Mouse (Mus musculus) forebrain, embryonic 10.5 days (tissue): ENCODE data around the gene 1700003F12Rik. TPM values are rescaled to one million over a fixed set of nuclear protein-coding genes. Genes with fewer than 3 reads are reported as not detected.

Experiments used
- DNase-seq: peaks from one replicate; pipeline ENCODE4 v3.0.0-alpha.2; 2017; ENCODE audit warnings: low spot score; ENCODE audit errors: extremely low spot score
- H3K27ac ChIP-seq: fragments of 300-500 bp; sonication (generic); 2 replicates; pipeline ENCODE4 v1.5.1; 2016; ENCODE audit warnings: mild to moderate bottlenecking
- H3K27me3 ChIP-seq: fragments of 300-500 bp; sonication (generic); 2 replicates; pipeline ENCODE4 v1.6.1; 2016; ENCODE audit warnings: mild to moderate bottlenecking; ENCODE audit not compliant: poor library complexity, severe bottlenecking
- H3K36me3 ChIP-seq: fragments of 300-500 bp; sonication (generic); replicated peaks from 2 replicates; pipeline ENCODE4 v1.6.1; 2016; ENCODE audit warnings: mild to moderate bottlenecking, moderate library complexity
- H3K4me1 ChIP-seq: fragments of 300-500 bp; sonication (generic); 2 replicates; pipeline ENCODE4 v1.6.1; 2016
- H3K4me3 ChIP-seq: fragments of 300-500 bp; sonication (generic); 2 replicates; pipeline ENCODE4 v1.5.1; 2016; ENCODE audit warnings: mild to moderate bottlenecking, moderate library complexity
- H3K9me3 ChIP-seq: fragments of 300-500 bp; sonication (generic); 2 replicates; pipeline ENCODE4 v1.6.1; 2016; ENCODE audit warnings: mild to moderate bottlenecking, moderate library complexity
- WGBS: fragments of 180-500 bp; shearing (Covaris S2); methylation state at CpG from one replicate; pipeline ENCODE4 v1.1.7; 2016; 5-methylcytosine and 5-hydroxymethylcytosine counted together
- polyA plus RNA-seq: library from polyadenylated mRNA; unstranded; fragments of >200 nt; fragmentation: Nextera tagmentation; extraction: Ambion mirVana; gene quantifications from 2 replicates; pipeline ENCODE4 v1.2.1, GENCODE M21; 2016

The 1700003F12Rik gene
- polyA plus RNA-seq = 4.2 and 4.7 TPM in 2 replicates

- H3K4me3 ChIP-seq = no peak within 1 kb of the TSS
- H3K27me3 ChIP-seq = peaks cover 35% of the 10 kb centered on the region
- no peak for DNase-seq
- 93% methylated on average over 10 of the region's 10 CpGs for WGBS
- H3K27ac ChIP-seq = no peak within 1 kb of the TSS
- H3K36me3 ChIP-seq = 0 out of 2 replicates have a peak, but pooled peaks cover 3% of the 10 kb centered on the region
- peaks cover 22% of the 10 kb centered on the region for H3K4me1 ChIP-seq
- H3K9me3 ChIP-seq = no peaks in the 10 kb centered on the region
Measured at GRCm38 (mm10) chr2:154546711-154547110, at the start of gene 1700003F12Rik. 1700003F12Rik (plus strand) TSS chr2:154547085.

GRCm38 (mm10) chr2:154498571-154498970, 48.3 kb upstream of the 1700003F12Rik start:
- WGBS = 87% methylated on average over 5 of the region's 5 CpGs
- H3K9me3 ChIP-seq = no peaks in the 10 kb centered on the region
- no peak overlapping the region for H3K4me3 ChIP-seq
- peaks cover 30% of the 10 kb centered on the region for H3K36me3 ChIP-seq
- no peak overlapping the region for H3K27ac ChIP-seq
- no peak for DNase-seq
- no peaks in the 10 kb centered on the region for H3K4me1 ChIP-seq
- H3K27me3 ChIP-seq = no peaks in the 10 kb centered on the region

- WGBS = 98% methylated on average over 2 of the region's 2 CpGs
- H3K4me3 ChIP-seq = no peak overlapping the region
- H3K27me3 ChIP-seq = no peaks in the 10 kb centered on the region
- no peak overlapping the region for H3K27ac ChIP-seq
- peaks cover 40% of the 10 kb centered on the region for H3K36me3 ChIP-seq
- no peak for DNase-seq
- H3K9me3 ChIP-seq = no peaks in the 10 kb centered on the region
- no peaks in the 10 kb centered on the region for H3K4me1 ChIP-seq
Measured at GRCm38 (mm10) chr2:154499717-154500247, 47.1 kb upstream of the 1700003F12Rik start.

GRCm38 (mm10) chr2:154500758-154501157, 46.1 kb upstream of the 1700003F12Rik start:
- Histone ChIP-seq H3K27me3 (no peaks in the 10 kb centered on the region), H3K9me3 (no peaks in the 10 kb centered on the region), H3K36me3 (peaks cover 50% of the 10 kb centered on the region), H3K27ac (no peak overlapping the region), H3K4me1 (no peaks in the 10 kb centered on the region), H3K4me3 (no peak overlapping the region)
- WGBS = 94% methylated on average over 3 of the region's 3 CpGs
- DNase-seq = no peak

GRCm38 (mm10) chr2:154507076-154507475, 39.8 kb upstream of the 1700003F12Rik start:
- DNase-seq = no peak
- 75% methylated on average over 2 of the region's 2 CpGs for WGBS
- Histone ChIP-seq H3K36me3 (peaks cover 89% of the 10 kb centered on the region), H3K27ac (no peak overlapping the region), H3K4me1 (no peaks in the 10 kb centered on the region), H3K4me3 (no peak overlapping the region), H3K27me3 (no peaks in the 10 kb centered on the region), H3K9me3 (no peaks in the 10 kb centered on the region)

GRCm38 (mm10) chr2:154507566-154508283, 39.2 kb upstream of the 1700003F12Rik start:
- Histone ChIP-seq H3K4me1 (no peaks in the 10 kb centered on the region), H3K36me3 (peaks cover 93% of the 10 kb centered on the region), H3K27me3 (no peaks in the 10 kb centered on the region), H3K27ac (no peak overlapping the region), H3K9me3 (no peaks in the 10 kb centered on the region), H3K4me3 (no peak overlapping the region)
- DNase-seq = no peak
- WGBS = 83% methylated on average over 9 of the region's 9 CpGs

GRCm38 (mm10) chr2:154508450-154508849, 38.4 kb upstream of the 1700003F12Rik start:
- 92% methylated on average over 4 of the region's 4 CpGs for WGBS

GRCm38 (mm10) chr2:154510141-154510540, 36.7 kb upstream of the 1700003F12Rik start:
- Histone ChIP-seq H3K4me3 (no peak overlapping the region), H3K9me3 (no peaks in the 10 kb centered on the region), H3K36me3 (peaks cover 80% of the 10 kb centered on the region), H3K4me1 (no peaks in the 10 kb centered on the region), H3K27me3 (no peaks in the 10 kb centered on the region), H3K27ac (no peak overlapping the region)
- WGBS = 92% methylated on average over 3 of the region's 3 CpGs
- DNase-seq = no peak

More at GRCm38 (mm10) chr2:154508450-154508849, 38.4 kb upstream of the 1700003F12Rik start:
- DNase-seq = no peak
- no peaks in the 10 kb centered on the region for H3K4me1 ChIP-seq
- H3K27ac ChIP-seq = no peak overlapping the region
- no peaks in the 10 kb centered on the region for H3K27me3 ChIP-seq
- no peaks in the 10 kb centered on the region for H3K9me3 ChIP-seq
- H3K4me3 ChIP-seq = no peak overlapping the region
- peaks cover 92% of the 10 kb centered on the region for H3K36me3 ChIP-seq

GRCm38 (mm10) chr2:154516944-154517343, 29.9 kb upstream of the 1700003F12Rik start:
- WGBS = 90% methylated on average over 3 of the region's 3 CpGs
- H3K27me3 ChIP-seq = no peaks in the 10 kb centered on the region

GRCm38 (mm10) chr2:154517424-154517823, 29.5 kb upstream of the 1700003F12Rik start:
- Histone ChIP-seq H3K27me3 (no peaks in the 10 kb centered on the region), H3K9me3 (no peaks in the 10 kb centered on the region), H3K36me3 (peaks cover 78% of the 10 kb centered on the region), H3K4me1 (no peaks in the 10 kb centered on the region), H3K4me3 (no peak overlapping the region), H3K27ac (no peak overlapping the region)
- 95% methylated on average over 5 of the region's 5 CpGs for WGBS
- DNase-seq = no peak

More at GRCm38 (mm10) chr2:154516944-154517343, 29.9 kb upstream of the 1700003F12Rik start:
- Histone ChIP-seq H3K9me3 (no peaks in the 10 kb centered on the region), H3K4me3 (no peak overlapping the region), H3K4me1 (no peaks in the 10 kb centered on the region), H3K27ac (no peak overlapping the region), H3K36me3 (peaks cover 78% of the 10 kb centered on the region)
- no peak for DNase-seq

GRCm38 (mm10) chr2:154521449-154521848, 25.4 kb upstream of the 1700003F12Rik start:
- DNase-seq = no peak
- Histone ChIP-seq H3K36me3 (peaks cover 92% of the 10 kb centered on the region), H3K4me1 (no peaks in the 10 kb centered on the region), H3K9me3 (no peaks in the 10 kb centered on the region), H3K27ac (no peak overlapping the region), H3K4me3 (no peak overlapping the region), H3K27me3 (no peaks in the 10 kb centered on the region)

GRCm38 (mm10) chr2:154522334-154522733, 24.6 kb upstream of the 1700003F12Rik start:
- Histone ChIP-seq H3K4me1 (no peaks in the 10 kb centered on the region), H3K36me3 (peaks cover 91% of the 10 kb centered on the region), H3K27ac (no peak overlapping the region), H3K9me3 (no peaks in the 10 kb centered on the region), H3K27me3 (no peaks in the 10 kb centered on the region), H3K4me3 (no peak overlapping the region)
- WGBS = 93% methylated on average over 5 of the region's 5 CpGs
- no peak for DNase-seq

- Histone ChIP-seq H3K27me3 (no peaks in the 10 kb centered on the region), H3K36me3 (peaks cover 93% of the 10 kb centered on the region), H3K9me3 (no peaks in the 10 kb centered on the region), H3K4me3 (no peak overlapping the region), H3K4me1 (no peaks in the 10 kb centered on the region), H3K27ac (no peak overlapping the region)
- no peak for DNase-seq
- WGBS = 96% methylated on average over 2 of the region's 2 CpGs
Measured at GRCm38 (mm10) chr2:154525285-154525684, 21.6 kb upstream of the 1700003F12Rik start.
